Mouse (Mus musculus) lung, embryonic 16.5 days (tissue): ENCODE measurements around the gene Zfp90. TPM values are rescaled to one million over a fixed set of nuclear protein-coding genes. Genes with fewer than 3 reads are reported as not detected.

Experiments used
- ATAC-seq: fragments of 200-750 bp; cut with Nextera tagmentation; 2 replicates; pipeline ENCODE4 v1.8.0; 2017; ENCODE audit warnings: low read depth, mild to moderate bottlenecking, moderate library complexity
- H3K27ac ChIP-seq: fragments of 300-500 bp; sonication (generic); 2 replicates; pipeline ENCODE4 v1.5.1; 2014; ENCODE audit warnings: mild to moderate bottlenecking, control low read depth, low read length
- H3K27me3 ChIP-seq: fragments of 300-500 bp; sonication (generic); 2 replicates; pipeline ENCODE4 v1.6.1; 2014; ENCODE audit warnings: low read depth, low read length, mixed read lengths; ENCODE audit not compliant: control insufficient read depth, insufficient read depth
- H3K36me3 ChIP-seq: fragments of 300-500 bp; sonication (generic); 2 replicates; pipeline ENCODE4 v1.6.1; 2014; ENCODE audit warnings: low read length; ENCODE audit not compliant: control insufficient read depth, insufficient read depth
- H3K4me1 ChIP-seq: fragments of 300-500 bp; sonication (generic); replicated peaks from 2 replicates; pipeline ENCODE4 v1.6.1; 2014; ENCODE audit warnings: low read length, mixed read lengths; ENCODE audit not compliant: control insufficient read depth, insufficient read depth
- H3K4me2 ChIP-seq: fragments of 300-500 bp; sonication (generic); 2 replicates; pipeline ENCODE4 v1.6.1; 2014; ENCODE audit warnings: low read depth, low read length, control low read depth
- H3K4me3 ChIP-seq: fragments of 300-500 bp; sonication (generic); 2 replicates; pipeline ENCODE4 v1.5.1; 2014; ENCODE audit warnings: mild to moderate bottlenecking, low read length, control low read depth
- H3K9ac ChIP-seq: fragments of 300-500 bp; sonication (generic); 2 replicates; pipeline ENCODE4 v1.6.1; 2014; ENCODE audit warnings: low read length, control low read depth
- H3K9me3 ChIP-seq: fragments of 300-500 bp; sonication (generic); 2 replicates; pipeline ENCODE4 v1.6.1; 2016; ENCODE audit warnings: low read length; ENCODE audit not compliant: control insufficient read depth
- WGBS: fragments of 180-500 bp; shearing (Covaris S2); extraction: QIAGEN DNeasy Blood & Tissue Kit; methylation state at CpG from one replicate; pipeline ENCODE4 v1.1.7; 2014; 5-methylcytosine and 5-hydroxymethylcytosine counted together
- polyA plus RNA-seq: library from polyadenylated mRNA; unstranded; fragments of >200 nt; fragmentation: Nextera tagmentation; extraction: Ambion mirVana; gene quantifications from 2 replicates; pipeline ENCODE4 v1.2.1, GENCODE M21; 2015

Gene Zfp90
- 16.0 and 17.1 TPM in 2 replicates for polyA plus RNA-seq

GRCm38 (mm10) chr8:106415182-106415971, at the start of gene Zfp90:
TSS of gene Zfp90 (plus strand) at chr8:106415327.
- no peaks in the 10 kb centered on the region for H3K9me3 ChIP-seq
- peak within 1 kb of the TSS; percentile 83 for H3K4me2 ChIP-seq
- peak within 1 kb of the TSS; percentile 96 for H3K27ac ChIP-seq
- peaks cover 8% of the 10 kb centered on the region for H3K4me1 ChIP-seq
- peak within 1 kb of the TSS; percentile 74 for H3K4me3 ChIP-seq
- under 1% methylated on average over 44 of the region's 46 CpGs for WGBS
- peaks cover 19% of the 10 kb centered on the region for H3K36me3 ChIP-seq
- peak within 1 kb of the TSS; percentile 81 for H3K9ac ChIP-seq
- ATAC-seq, result peak; percentile 99
- H3K27me3 ChIP-seq, result no peaks in the 10 kb centered on the region

- Histone ChIP-seq H3K9ac (no peak overlapping the region), H3K4me3 (no peak overlapping the region), H3K9me3 (0 out of 2 replicates have a peak, but pooled peaks cover 3% of the 10 kb centered on the region), H3K27me3 (no peaks in the 10 kb centered on the region), H3K4me2 (no peak overlapping the region), H3K27ac (no peak overlapping the region), H3K36me3 (no peaks in the 10 kb centered on the region), H3K4me1 (no peaks in the 10 kb centered on the region)
- ATAC-seq, result no peak
- 62% methylated on average over 3 of the region's 3 CpGs for WGBS
Measured at GRCm38 (mm10) chr8:106368501-106368900, 46.6 kb upstream of the Zfp90 start.

DNA sequence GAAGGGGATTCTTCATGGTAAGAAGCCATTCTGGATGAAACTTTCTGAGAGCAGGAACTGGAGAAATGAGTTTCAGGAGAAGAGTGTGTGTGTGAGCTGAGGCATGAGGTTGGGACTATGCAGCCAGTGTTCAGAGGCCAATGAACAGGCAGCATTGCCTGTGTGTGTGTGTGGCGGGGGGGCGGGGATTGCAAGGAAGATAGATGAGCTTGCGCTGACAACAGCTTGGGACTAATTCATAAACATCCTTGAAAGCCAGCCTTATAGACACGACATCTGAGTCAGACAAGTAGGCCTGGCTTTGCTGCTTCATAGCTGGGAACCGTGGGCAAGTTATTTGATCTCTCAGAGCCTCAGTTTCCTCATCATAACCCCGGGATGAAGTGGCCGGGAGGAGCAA, 46.1 kb upstream of the Zfp90 start:
- Histone ChIP-seq H3K9ac (no peak overlapping the region), H3K4me3 (no peak overlapping the region), H3K9me3 (0 out of 2 replicates have a peak, but pooled peaks cover 3% of the 10 kb centered on the region), H3K4me2 (no peak overlapping the region), H3K4me1 (no peaks in the 10 kb centered on the region), H3K27ac (no peak overlapping the region), H3K36me3 (no peaks in the 10 kb centered on the region), H3K27me3 (no peaks in the 10 kb centered on the region)
- ATAC-seq, result no peak
- WGBS, result 51% methylated on average over 7 of the region's 7 CpGs

DNA sequence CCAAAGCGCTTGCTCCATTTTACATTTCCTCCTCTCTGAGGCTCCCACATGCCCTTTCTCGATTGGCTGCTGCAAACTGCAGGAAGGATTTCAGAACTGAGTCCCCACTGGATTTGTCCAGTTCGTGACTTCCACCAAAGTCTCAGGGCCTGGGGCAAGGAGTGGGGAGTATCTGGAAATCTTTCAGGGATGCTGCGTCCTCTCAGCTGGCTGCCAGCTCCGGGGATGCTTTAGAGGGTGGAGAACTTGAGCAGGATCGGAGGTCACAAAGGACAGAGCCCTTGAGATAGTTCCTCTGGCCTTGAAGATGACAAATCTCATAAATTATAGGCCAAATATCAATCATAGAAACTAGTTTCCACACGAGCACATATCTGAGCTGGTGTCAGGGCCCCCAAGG, 39.2 kb upstream of the Zfp90 start:
- no peak for ATAC-seq
- Histone ChIP-seq H3K9me3 (no peaks in the 10 kb centered on the region), H3K4me3 (no peak overlapping the region), H3K27ac (no peak overlapping the region), H3K4me1 (peaks cover 23% of the 10 kb centered on the region), H3K4me2 (no peak overlapping the region), H3K36me3 (no peaks in the 10 kb centered on the region), H3K9ac (no peak overlapping the region), H3K27me3 (no peaks in the 10 kb centered on the region)
- WGBS, result 64% methylated on average over 7 of the region's 7 CpGs

- no peak for ATAC-seq
- Histone ChIP-seq H3K4me3 (no peak overlapping the region), H3K4me1 (peaks cover 23% of the 10 kb centered on the region), H3K9ac (no peak overlapping the region), H3K27me3 (no peaks in the 10 kb centered on the region), H3K4me2 (no peak overlapping the region), H3K36me3 (no peaks in the 10 kb centered on the region), H3K27ac (no peak overlapping the region), H3K9me3 (no peaks in the 10 kb centered on the region)
- 23% methylated on average over 9 of the region's 9 CpGs for WGBS
Measured at GRCm38 (mm10) chr8:106376862-106377261, 38.3 kb upstream of the Zfp90 start.

GRCm38 (mm10) chr8:106378501-106379048, 36.6 kb upstream of the Zfp90 start:
- H3K27me3 ChIP-seq, result no peaks in the 10 kb centered on the region
- no peaks in the 10 kb centered on the region for H3K9me3 ChIP-seq
- no peaks in the 10 kb centered on the region for H3K36me3 ChIP-seq
- H3K9ac ChIP-seq, result no peak overlapping the region
- peak; percentile 86 for ATAC-seq
- WGBS, result 28% methylated on average over 6 of the region's 7 CpGs
- H3K4me3 ChIP-seq, result no peak overlapping the region
- peak overlapping the region; percentile 62 for H3K27ac ChIP-seq
- H3K4me2 ChIP-seq, result no peak overlapping the region
- peaks cover 23% of the 10 kb centered on the region for H3K4me1 ChIP-seq

DNA sequence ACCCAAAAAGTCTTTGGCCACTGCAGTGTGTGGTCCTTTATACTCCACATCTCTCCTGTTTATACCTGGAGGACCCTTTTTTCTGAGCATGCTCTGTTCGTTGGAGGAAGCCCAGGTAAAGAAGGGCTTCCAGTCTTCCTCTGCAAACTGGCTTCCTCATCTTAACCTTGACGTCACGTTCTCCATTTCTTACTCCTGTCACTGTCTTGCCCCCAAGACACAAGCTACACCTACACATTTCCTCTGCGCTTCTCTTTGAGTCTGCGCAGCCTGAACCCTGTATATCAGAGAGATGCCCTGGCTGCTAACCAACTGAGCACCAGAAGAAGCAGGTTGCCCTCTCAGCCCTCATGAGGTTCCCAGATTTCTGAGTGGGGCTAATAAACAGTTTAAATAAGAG, 35.8 kb upstream of the Zfp90 start:
- Histone ChIP-seq H3K4me3 (no peak overlapping the region), H3K27me3 (no peaks in the 10 kb centered on the region), H3K27ac (peak overlapping the region; percentile 62; the same call in 1 of the 2 replicates), H3K4me1 (peaks cover 23% of the 10 kb centered on the region), H3K9me3 (no peaks in the 10 kb centered on the region), H3K36me3 (no peaks in the 10 kb centered on the region), H3K9ac (no peak overlapping the region), H3K4me2 (no peak overlapping the region)
- no peak for ATAC-seq
- 55% methylated on average over 5 of the region's 5 CpGs for WGBS

GRCm38 (mm10) chr8:106381026-106381425, 34.1 kb upstream of the Zfp90 start:
- H3K4me3 ChIP-seq, result no peak overlapping the region
- H3K4me2 ChIP-seq, result no peak overlapping the region
- H3K9me3 ChIP-seq, result no peaks in the 10 kb centered on the region
- no peak overlapping the region for H3K27ac ChIP-seq
- H3K9ac ChIP-seq, result no peak overlapping the region
- no peak for ATAC-seq
- H3K36me3 ChIP-seq, result no peaks in the 10 kb centered on the region
- peaks cover 23% of the 10 kb centered on the region for H3K4me1 ChIP-seq
- H3K27me3 ChIP-seq, result no peaks in the 10 kb centered on the region
- WGBS, result 78% methylated on average over 6 of the region's 6 CpGs

GRCm38 (mm10) chr8:106387801-106388415, 27.2 kb upstream of the Zfp90 start:
- Histone ChIP-seq H3K36me3 (no peaks in the 10 kb centered on the region), H3K27ac (no peak overlapping the region), H3K27me3 (no peaks in the 10 kb centered on the region), H3K4me1 (no peaks in the 10 kb centered on the region), H3K4me2 (no peak overlapping the region), H3K9ac (no peak overlapping the region), H3K9me3 (no peaks in the 10 kb centered on the region), H3K4me3 (no peak overlapping the region)
- ATAC-seq, result no peak
- WGBS, result 76% methylated on average over 9 of the region's 9 CpGs
